Mouse (Mus musculus) hindlimb bud, embryonic 11.5 days (tissue): ENCODE data around the gene Ppif.

Source experiments
- DNase-seq: peaks from one replicate; pipeline ENCODE4 v3.0.0-alpha.2; 2012; ENCODE audit warnings: low read depth, low spot score; ENCODE audit errors: extremely low spot score

Ppif gene

GRCm38 (mm10) chr14:25734736-25735716, 41.1 kb downstream of the Ppif start:
- DNase-seq, result no peak

DNA sequence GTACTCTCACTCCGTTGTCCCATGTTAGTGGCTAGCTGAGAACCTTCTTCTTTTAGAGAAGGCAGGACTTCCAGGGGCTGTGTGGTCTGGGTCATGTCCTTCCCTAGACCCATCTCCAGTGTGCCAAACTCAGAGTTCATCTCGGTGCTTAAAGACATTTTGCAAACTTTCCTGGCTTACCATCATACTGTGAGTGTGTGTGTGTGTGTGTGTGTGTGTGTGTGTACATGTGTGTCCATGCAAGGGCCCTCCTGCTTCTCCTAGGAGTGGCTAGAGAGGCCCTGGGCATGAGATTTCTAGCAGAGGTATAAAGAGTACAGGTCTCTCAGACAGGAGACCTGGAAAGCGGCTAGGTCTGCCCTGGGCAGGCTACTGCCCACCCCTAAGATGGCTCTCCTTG, 42.2 kb downstream of the Ppif start:
- DNase-seq, result no peak

GRCm38 (mm10) chr14:25736589-25736988, 42.6 kb downstream of the Ppif start:
- no peak for DNase-seq

DNA sequence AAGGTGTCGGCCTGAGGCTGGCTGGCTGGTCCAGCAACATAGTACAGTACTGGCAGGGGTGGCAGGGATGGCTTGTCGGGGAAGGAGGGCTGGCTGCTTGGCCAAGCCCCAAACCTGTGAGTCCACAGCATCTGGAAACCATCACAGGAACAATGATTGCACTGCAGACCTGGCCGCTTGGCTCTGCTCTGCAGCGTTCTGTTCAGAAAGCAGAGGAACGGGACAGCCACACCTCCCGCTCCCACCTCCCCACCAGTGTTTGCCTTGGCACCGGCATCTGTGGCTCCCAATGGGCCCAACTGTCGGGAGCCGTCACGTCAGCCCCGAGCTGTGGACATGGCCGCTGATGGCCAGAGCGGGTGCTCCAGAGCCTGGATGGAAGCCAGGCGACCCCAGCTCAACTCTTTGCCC, 44.6 kb downstream of the Ppif start:
- DNase-seq, result no peak

GRCm38 (mm10) chr14:25739957-25740565, 46.1 kb downstream of the Ppif start:
- no peak for DNase-seq

DNA sequence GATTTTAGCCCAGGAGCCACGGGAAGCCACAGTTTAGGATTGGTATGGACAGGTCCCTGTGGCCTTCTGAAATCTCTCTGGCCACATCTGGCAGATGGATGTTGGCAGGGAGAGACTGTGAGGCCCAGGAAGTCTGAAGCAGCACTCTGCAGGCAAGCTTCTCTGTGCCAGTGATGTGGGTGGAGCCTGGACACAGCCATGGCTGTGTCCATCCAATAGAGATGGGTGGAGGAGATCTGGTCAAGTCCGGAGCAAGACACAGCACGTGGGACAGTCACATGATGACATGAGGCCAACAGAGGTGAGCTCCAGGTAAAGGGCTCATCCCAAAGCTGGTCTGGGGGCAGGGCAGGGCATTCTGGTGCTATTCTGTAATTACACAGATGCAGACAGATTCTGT, 47.3 kb downstream of the Ppif start:
- no peak for DNase-seq

GRCm38 (mm10) chr14:25741840-25742367, 48.0 kb downstream of the Ppif start:
- DNase-seq, result no peak

DNA sequence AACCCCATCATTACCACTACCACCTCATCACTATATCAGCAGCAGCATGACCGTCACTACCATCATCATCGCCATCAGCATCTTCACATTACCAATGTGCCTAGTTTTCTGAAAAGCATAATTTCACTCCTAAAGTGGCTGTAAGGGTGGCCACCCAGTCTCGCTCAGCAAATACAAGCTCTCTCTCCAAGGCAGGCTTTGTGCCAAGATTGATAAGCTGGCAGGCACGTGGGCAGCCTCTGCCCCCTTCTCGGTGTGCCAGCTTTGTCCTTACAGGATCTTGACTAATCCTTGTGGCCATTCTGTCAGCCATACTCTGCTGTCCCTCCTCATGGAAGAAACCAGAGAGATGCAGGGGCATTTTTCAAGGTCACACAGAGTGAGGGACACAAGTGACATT, 49.0 kb downstream of the Ppif start:
- DNase-seq, result no peak

GRCm38 (mm10) chr14:25745365-25746184, 51.6 kb downstream of the Ppif start:
- DNase-seq, result no peak

DNA sequence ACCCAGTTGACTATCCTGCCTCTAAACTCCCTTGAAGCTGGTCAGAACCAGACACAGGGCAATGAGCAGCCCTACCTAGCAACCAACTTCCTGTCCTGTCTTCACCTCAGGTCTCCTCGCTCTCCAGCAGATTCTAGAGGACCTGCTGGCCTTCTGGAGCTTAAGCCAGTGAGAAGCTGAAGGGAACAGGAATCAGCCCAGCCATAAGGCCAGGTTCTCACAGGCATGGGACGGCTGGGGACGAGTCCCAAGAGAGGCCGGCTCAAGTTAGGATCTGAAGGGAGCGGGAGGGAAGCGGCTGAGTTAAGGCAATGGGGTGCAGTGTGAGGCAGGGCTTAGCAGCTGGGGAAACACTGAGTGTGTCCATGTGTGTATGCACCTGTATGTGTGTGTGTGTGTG, 52.4 kb downstream of the Ppif start:
- no peak for DNase-seq

DNA sequence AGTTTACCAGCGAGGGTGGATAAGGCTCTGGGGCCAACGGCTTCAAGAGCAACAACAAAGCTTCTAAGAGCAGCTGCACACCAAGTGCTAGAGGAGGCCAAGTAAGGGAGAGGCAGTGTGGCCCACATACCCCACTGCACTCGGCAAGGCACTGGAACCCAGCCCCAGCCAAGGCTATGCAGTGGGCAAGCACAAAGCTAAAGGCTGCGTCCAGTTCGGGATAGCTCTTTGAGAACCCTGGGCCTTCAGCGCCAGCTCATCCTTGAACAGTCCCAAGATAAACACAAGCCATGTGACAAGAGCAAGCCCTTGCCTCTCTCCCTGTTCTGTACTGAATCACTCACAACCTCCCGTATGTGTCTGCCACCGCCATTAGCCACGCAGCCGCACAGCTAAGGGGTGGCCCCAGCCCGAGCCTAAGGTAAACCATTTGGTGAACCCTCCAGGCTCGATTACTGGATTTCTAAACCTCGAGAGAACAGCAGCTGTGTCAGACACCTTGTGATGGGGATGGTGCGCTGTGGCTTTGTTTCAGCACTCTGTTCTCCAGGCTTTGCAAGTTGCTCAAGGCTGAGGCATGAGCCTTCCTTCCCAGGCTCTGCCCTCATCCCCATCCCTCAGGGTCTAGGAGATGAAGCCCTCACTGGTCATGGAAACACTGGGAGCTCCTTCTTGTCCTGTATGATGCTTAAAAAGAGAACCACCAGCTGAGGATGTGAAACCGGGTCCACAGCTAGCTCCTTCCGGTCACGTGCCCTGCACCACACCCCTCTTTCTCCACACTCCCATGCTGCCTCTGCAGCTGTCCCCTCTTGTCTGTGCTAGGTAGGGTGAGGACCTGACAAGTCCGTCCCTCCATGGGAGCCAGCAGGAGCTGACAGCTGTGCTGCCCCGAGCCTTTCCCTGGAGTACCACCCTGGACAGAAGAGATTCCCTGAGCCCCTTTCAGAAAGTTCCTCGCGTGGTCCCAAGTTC, 53.3 kb downstream of the Ppif start:
- no peak for DNase-seq

GRCm38 (mm10) chr14:25747996-25748756, 54.2 kb downstream of the Ppif start:
- no peak for DNase-seq

DNA sequence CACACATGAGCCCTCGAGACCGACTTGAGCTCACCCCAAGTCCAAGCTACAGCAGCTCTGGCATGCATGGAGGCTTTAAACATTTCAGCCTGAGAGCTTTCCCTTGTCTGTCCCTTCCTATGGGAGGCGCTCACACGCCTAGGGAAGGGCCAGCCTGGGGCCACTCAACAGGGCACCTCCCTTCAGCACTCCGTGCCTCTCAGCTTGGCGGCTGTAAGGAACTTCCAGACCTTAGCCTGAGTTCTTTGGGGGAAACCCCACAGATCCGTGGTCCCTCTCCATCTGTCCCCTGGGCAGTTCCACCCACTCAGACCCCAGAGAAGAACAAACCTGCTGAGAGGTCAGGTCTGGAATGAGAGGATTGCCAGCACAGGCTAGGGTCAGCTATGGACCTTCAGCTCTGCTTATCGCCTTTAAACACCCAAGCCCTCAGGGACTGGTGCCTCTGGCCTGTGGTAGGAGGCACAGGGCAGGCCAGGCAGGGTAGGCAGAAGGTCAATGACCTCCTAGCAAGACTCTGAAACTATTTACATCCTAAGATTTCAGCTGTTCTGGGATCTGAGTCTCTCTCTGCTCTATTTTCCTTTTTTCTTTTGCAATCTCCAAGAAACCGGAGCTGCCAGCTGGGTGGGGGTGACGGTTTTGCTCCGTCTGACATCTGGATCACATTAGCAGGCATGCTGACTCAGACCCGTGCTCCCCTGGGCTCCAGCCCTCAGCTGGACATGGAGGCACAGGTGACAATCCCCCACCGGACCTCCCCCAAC, 55.4 kb downstream of the Ppif start:
- DNase-seq, result no peak
